ENCODE assay signal across 9 mouse cellular contexts in the genomic region with DNA sequence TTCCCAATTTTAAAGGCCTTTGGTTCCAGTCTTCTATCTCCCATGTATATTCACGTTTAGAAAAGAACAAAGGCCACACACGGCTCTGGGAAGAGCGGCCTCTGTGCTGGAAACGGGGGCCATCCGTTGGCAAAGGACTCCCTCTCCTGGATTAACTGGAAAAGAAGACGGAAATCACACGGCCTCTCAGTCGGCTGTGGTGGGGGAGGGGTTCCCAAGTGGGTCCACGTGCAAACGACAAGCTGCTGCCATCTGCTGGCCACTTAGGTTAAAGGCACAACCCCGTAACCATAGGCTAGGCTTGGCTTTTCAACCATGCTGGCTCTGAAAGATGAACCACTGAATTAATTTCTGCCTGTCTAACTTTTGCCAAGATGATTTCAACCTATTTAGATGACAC.
DNase-seq lines count a peak whose midpoint lies in the region; ATAC-seq lines count a peak whose summit lies in the region.
"Had no signal": no experiment of that assay in that cellular context is flagged by ENCODE, and none has a peak within 500 bp of the region (broad histone marks: within the 10 kb centered on the region; RNA-seq: fewer than 3 reads in every experiment).

No protein-coding gene starts in this region.

- 1% methylated on average over 11 of the region's 11 CpGs for WGBS in forebrain, embryonic 10.5 days
- WGBS in heart, embryonic 14.5 days: under 1% methylated on average over 11 of the region's 11 CpGs
- 3% methylated on average over 11 of the region's 11 CpGs for WGBS in liver, embryonic 11.5 days

- peak; percentile 83 for ATAC-seq in heart, embryonic 14.5 days (ENCODE audit: insufficient number of reproducible peaks, insufficient read depth, low FRiP score, low read depth)
- peak; percentile 80 for ATAC-seq in liver, embryonic 11.5 days (replicated peaks; ENCODE audit: low FRiP score)

- H3K27me3 ChIP-seq in forebrain, embryonic 10.5 days (ENCODE audit: poor library complexity, severe bottlenecking): peaks cover 26% of the 10 kb centered on the region
- no peaks in the 10 kb centered on the region for H3K27me3 ChIP-seq in heart, embryonic 14.5 days (ENCODE audit: control insufficient read depth, insufficient read depth, low read length)
- no peaks in the 10 kb centered on the region for H3K27me3 ChIP-seq in liver, embryonic 11.5 days (replicated peaks; ENCODE audit: control insufficient read depth, insufficient read depth, low read length)
- no peaks in the 10 kb centered on the region for H3K27me3 ChIP-seq in splenic B cell, adult 2 months (ENCODE audit: control insufficient read depth, insufficient read depth, low read length, poor library complexity, severe bottlenecking)

- H3K36me3 ChIP-seq in forebrain, embryonic 10.5 days (replicated peaks): no peaks in the 10 kb centered on the region
- no peaks in the 10 kb centered on the region for H3K36me3 ChIP-seq in heart, embryonic 14.5 days (ENCODE audit: control insufficient read depth, insufficient read depth, low read length)
- no peaks in the 10 kb centered on the region for H3K36me3 ChIP-seq in liver, embryonic 11.5 days (ENCODE audit: control insufficient read depth, insufficient read depth, low read length)
- no peaks in the 10 kb centered on the region for H3K36me3 ChIP-seq in splenic B cell, adult 2 months (ENCODE audit: control insufficient read depth, insufficient read depth, low read length, poor library complexity, severe bottlenecking)

- H3K4me2 ChIP-seq in heart, embryonic 14.5 days (ENCODE audit: low read length): no peak overlapping the region
- H3K4me2 ChIP-seq in liver, embryonic 11.5 days: peak overlapping the region; percentile 44

- H3K4me3 ChIP-seq in forebrain, embryonic 10.5 days: no peak overlapping the region
- H3K4me3 ChIP-seq in heart, embryonic 14.5 days (ENCODE audit: control insufficient read depth in 1 of 2, insufficient read depth in 1 of 2, low read depth in 1 of 2, low read length in 2 of 2): no peak overlapping the region
- H3K4me3 ChIP-seq in liver, embryonic 11.5 days (ENCODE audit: low read depth, low read length): no peak overlapping the region
- H3K4me3 ChIP-seq: erythroblast, embryonic 14.5 days had no signal

- H3K27ac ChIP-seq in forebrain, embryonic 10.5 days: peak overlapping the region; percentile 78
- H3K27ac ChIP-seq in heart, embryonic 14.5 days (replicated peaks in 1 of 2; ENCODE audit: control insufficient read depth in 1 of 2, insufficient read depth in 1 of 2, low read depth in 2 of 2, low read length in 2 of 2): no peak overlapping the region
- H3K27ac ChIP-seq in liver, embryonic 11.5 days (ENCODE audit: low read depth, low read length): no peak overlapping the region

- no peak overlapping the region for H3K9ac ChIP-seq in heart, embryonic 14.5 days (ENCODE audit: low read length)
- H3K9ac ChIP-seq in liver, embryonic 11.5 days (ENCODE audit: low read depth, low read length): no peak overlapping the region

- H3K9me3 ChIP-seq in forebrain, embryonic 10.5 days: no peaks in the 10 kb centered on the region
- no peaks in the 10 kb centered on the region for H3K9me3 ChIP-seq in heart, embryonic 14.5 days (ENCODE audit: control insufficient read depth, low read length)
- H3K9me3 ChIP-seq in liver, embryonic 11.5 days (ENCODE audit: control insufficient read depth, low read length): no peaks in the 10 kb centered on the region

- peaks cover 5% of the 10 kb centered on the region for H3K4me1 ChIP-seq in forebrain, embryonic 10.5 days
- peaks cover 2 to 4% of the 10 kb centered on the region in 2 experiments; a peak in 3 of 4 replicates for H3K4me1 ChIP-seq in heart, embryonic 14.5 days (ENCODE audit: control insufficient read depth in 2 of 2, insufficient read depth in 2 of 2, low read length in 2 of 2)
- no peaks in the 10 kb centered on the region for H3K4me1 ChIP-seq in liver, embryonic 11.5 days (replicated peaks; ENCODE audit: control insufficient read depth, insufficient read depth, low read length)

- peak; percentile 92 for DNase-seq in CD4-positive, CD25-positive, alpha-beta regulatory T cell, adult 2 months (ENCODE audit: low read depth, low spot score)
- DNase-seq in brain, embryonic 18.5 days (ENCODE audit: low read depth, low spot score): peak; percentile 92
- DNase-seq in forebrain, embryonic 10.5 days (ENCODE audit: extremely low spot score, low spot score): peak; percentile 92
- peak; percentile 99 for DNase-seq in kidney, postnatal 10 days
- DNase-seq in liver, embryonic 11.5 days (ENCODE audit: low spot score): peak; percentile 86
- DNase-seq in naive thymus-derived CD4-positive, alpha-beta T cell, adult 2 months (ENCODE audit: low read depth): peak; percentile 87
- peak; percentile 84 for DNase-seq in splenic B cell, adult 2 months (ENCODE audit: low read depth, low spot score)
